Mouse (Mus musculus): ENCODE measurements around the gene Ddx25.

DNA sequence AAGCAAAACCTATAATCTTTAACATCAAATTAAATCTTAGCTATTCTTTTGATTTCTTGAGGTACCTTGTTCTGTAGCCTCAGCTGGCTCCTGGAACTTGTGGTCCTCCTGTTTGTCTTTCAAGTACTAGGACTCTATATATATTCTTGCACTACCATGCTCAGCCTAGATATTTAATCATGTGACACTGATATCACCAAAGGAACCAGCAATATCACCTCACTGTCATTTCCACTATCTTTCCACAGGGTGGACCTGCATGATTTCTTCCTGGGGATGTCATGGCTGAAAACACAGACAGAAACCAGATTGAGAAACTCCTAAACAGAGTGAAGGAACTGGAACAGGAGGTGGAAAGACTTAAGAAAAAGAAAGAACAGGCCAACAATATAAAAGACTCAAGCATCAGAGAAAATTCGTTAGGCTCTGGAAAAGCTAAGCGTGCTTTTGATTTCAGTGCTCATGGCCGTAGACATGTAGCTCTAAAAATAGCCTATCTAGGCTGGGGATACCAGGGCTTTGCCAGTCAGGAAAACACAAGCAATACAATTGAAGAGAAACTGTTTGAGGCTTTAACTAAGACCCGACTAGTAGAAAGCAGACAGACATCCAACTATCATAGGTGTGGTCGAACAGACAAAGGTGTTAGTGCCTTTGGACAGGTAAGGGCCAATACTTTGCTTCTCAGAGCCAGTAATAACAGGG, 6.4 kb upstream of the Ddx25 start:
- no peak for TF ChIP-seq CTCF (IDR thresholded peaks at IDR 0.05; ENCODE audit: low read depth)
- no peak for TF ChIP-seq EP300 (optimal IDR thresholded peaks at IDR 0.05)

All from stomach, postnatal 0 days (tissue).